Mouse (Mus musculus) retina, postnatal 1 day (tissue): ENCODE results near the gene Spc24.
"Not testable (repeated sequence)": the region's sequence is repeated elsewhere in the genome, so short reads cannot be mapped to it uniquely, and the experiment has no call there.

Experiments
- DNase-seq: peaks from one replicate; pipeline ENCODE4 v3.0.0-alpha.2; 2012

Spc24 gene

GRCm38 (mm10) chr9:21781657-21782468 is 21.8 kb upstream of the Spc24 start:
- DNase-seq: no peak

DNA sequence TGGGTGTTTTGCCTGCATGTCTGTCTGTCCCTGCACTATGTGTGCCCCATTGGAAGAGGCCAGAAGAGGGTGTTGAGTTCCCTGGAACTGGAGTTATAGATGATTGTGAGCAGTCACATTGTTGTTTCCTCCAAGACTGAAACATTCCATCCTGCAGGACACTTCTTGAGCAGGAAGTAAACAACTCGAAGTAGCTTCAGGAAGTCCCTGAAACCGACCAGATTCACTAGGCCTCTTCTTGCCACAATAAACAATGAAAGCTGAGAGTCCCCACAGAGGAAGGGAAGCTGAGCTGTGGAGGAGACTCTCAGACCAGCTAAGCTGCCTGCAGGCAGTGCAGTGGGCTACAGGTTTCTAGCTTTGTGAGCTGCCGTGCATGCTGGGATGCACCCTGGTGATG is 17.6 kb upstream of the Spc24 start:
- DNase-seq: no peak

DNA sequence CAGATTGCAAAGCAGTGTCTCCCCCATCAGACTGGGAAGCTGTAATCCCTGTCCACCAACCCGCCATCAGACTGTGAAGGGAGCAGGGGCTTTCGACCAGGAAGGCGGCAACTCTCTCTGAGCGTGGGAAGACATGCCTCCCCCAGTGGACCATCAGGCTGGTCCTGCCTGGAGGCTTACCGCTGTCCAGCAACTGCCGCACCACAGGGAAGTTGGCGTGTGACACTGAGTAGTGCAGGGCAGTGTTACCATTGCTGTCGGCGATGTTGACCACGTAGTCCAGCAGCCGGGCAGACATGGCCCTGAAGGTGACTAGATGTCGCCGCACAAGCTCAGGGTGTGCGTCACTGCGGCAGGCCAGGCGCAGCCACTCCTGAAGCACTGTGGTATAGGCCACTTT is 14.2 kb upstream of the Spc24 start:
- no peak for DNase-seq

GRCm38 (mm10) chr9:21773396-21773795 is 13.3 kb upstream of the Spc24 start:
- DNase-seq: not testable (repeated sequence)

GRCm38 (mm10) chr9:21769558-21770183 is 9.6 kb upstream of the Spc24 start:
- DNase-seq: peak; percentile 20

GRCm38 (mm10) chr9:21768511-21769411 is 8.7 kb upstream of the Spc24 start:
- peak; percentile 35 for DNase-seq

DNA sequence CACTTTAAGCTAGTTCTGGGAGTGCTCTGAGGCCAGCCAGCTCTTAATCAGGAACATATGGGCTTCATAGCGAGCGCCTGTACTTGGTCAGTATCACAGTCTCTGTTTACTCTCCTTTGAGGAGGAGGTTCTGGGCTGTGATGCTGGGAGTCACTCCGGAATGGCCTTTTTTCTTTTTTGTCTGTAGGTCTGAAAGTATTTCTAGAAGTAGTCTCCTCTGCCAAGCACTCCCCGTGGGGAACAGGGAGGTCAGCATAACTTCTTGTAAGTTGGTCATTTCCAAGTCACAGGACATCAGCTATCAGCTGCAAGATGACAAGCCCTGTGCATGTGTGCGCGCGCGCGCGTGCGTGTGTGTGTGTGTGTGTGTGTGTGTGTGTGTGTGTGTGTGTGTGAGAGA is 7.8 kb upstream of the Spc24 start:
- DNase-seq: peak; percentile 10

DNA sequence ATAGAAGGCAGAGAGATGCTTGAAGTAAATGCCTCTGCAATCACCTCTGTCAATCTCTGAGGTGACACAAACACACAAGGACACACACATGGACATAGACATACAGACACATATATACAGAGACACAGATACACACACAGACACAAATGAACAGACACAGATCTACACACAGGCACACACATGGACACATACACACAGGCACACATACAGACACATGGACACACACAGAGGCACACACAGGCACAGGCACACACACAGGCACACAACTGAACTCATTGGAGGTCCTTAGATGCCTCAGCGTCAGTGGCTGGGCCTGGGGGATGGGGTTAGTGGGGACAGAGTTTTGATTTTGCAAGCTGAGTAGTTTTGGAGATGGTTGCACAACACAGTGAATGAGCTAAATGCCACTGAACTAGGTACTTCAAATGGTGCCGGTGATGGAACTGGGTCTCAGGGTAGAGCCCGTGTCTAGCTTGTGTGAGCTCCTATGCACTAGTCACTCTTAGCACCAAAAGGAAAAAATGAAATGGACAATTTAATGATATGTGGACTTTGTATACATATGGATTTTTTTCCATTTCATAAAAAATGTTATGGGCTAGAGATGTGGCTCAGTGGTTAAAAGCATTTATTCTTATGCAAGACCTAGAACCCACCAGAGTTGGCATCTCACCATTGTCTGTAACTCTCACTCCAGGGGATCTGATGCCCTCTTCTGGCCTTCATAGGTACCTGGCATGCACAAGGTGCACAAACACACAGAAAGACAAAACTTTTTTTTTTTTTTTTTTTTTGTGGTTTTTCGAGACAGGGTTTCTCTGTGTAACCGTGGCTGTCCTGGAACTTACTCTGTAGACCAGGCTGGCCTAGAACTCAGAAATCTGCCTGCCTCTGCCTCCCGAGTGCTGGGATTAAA is 4.2 kb upstream of the Spc24 start:
- DNase-seq: no peak

- DNase-seq: no peak
These were observed 2.0 kb upstream of the Spc24 start for GRCm38 (mm10) chr9:21762135-21762534.

DNA sequence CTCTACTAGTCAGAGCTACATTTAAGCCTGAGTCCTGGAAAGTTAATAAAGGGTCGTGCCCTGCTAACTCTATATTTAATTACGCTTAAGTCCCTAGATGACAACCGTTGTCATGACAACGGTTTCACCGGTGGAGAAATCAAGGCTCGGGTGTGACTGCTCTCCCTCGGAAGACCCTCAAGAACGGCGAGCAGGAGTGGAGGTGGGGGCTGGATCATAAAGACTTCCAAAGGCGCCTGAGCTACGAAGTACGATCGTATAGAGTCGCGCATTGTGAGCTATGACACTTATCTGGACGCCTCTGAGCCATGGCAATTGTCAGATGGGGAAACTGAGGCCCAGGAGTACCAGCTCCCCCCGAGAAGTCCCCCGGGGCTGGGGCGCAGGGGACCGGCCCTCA is 385 bp downstream of the Spc24 start:
- DNase-seq: no peak

GRCm38 (mm10) chr9:21758576-21759529 is 1.2 kb downstream of the Spc24 start:
- DNase-seq: no peak

- DNase-seq: no peak
These were observed 5.4 kb downstream of the Spc24 start for GRCm38 (mm10) chr9:21754516-21755321.

DNA sequence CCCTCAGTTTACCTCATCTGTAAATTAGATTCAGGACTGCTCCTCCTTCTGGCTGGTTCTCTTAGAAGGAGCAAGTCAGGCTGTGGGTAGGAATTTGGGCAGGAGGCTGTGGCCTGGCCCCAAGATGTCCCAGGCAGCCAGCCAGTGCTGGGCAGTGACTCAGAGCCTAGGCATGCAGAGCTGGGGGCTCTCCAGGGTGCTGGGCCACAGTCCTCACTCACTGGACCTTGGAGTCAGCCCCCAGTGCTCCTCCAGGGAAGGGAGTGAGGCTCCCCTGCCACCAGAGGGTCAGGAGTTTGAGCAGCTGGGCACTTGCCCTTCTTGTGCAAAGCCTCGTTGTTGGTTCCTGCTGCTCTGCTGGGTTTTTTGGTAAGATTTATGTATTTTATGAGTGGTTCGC is 6.1 kb downstream of the Spc24 start:
- DNase-seq: no peak

GRCm38 (mm10) chr9:21752252-21752792 is 7.8 kb downstream of the Spc24 start:
- peak; percentile 16 for DNase-seq

- DNase-seq: peak; percentile 40
These were observed 8.8 kb downstream of the Spc24 start for GRCm38 (mm10) chr9:21751347-21751746.

GRCm38 (mm10) chr9:21750370-21750769 is 9.7 kb downstream of the Spc24 start:
- DNase-seq: no peak

GRCm38 (mm10) chr9:21749382-21750118 is 10.6 kb downstream of the Spc24 start:
- no peak for DNase-seq

- no peak for DNase-seq
These were observed 11.6 kb downstream of the Spc24 start for GRCm38 (mm10) chr9:21748491-21748890.

DNA sequence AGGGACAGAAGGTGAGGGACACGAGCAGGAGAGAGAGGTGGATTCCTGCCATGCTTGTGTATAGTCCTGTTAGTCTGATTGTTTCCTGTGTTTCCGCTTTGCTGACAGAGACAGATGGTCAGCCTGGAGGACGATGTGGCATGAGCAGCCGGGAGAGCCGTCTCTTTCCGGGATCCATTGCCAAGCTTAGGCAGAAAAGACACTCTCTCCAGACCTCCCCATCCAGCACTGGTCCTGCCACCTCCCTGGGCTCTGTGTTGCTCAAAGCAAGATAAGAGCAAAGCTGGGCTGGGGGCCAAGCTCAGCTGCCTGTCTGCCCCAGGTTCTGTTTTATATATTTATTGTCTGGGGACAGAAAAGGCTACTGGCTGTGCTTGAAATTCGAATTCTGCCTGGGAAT is 12.1 kb downstream of the Spc24 start:
- DNase-seq: no peak
